Mouse (Mus musculus) layer of hippocampus, adult 18-20 months (tissue): Measurements from ENCODE around the gene Utrn. TPM values are rescaled to one million over a fixed set of nuclear protein-coding genes. Genes with fewer than 3 reads are reported as not detected.
A peak's percentile ranks its signal among the peaks of the same experiment; 100 is the strongest.

Experiments
- DNase-seq, 2 experiments: peaks; one replicate each; pipeline ENCODE4 v3.0.0; 2022; ENCODE audit warnings: low spot score in 2 of 2
- total RNA-seq, 2 experiments: library from RNA; stranded (reverse); gene quantifications; 2 replicates each; pipeline ENCODE4 v1.2.3; 2021

Gene Utrn
- total RNA-seq, 2 experiments from 2014 or later, result 32.8 to 34.3 TPM

DNA sequence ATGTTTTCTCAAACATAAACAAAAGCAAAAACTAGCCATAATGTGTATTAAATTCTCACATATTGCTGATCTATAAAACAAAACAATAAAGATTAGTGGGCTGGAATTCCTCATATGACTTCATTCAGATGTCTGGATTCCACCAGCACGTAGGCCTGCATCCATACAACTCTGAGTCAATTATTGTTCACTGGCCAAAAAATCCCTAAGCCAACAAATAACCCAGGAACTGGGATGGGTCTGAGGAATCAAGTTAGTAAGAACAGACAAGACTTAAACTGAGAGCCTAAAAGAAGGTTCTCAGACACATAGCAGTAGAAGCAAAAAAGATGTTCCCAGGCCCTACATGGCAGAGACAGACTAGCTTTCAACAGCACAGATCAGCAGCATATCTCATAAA is 65.2 kb downstream of the Utrn start:
- DNase-seq, result no peak

DNA sequence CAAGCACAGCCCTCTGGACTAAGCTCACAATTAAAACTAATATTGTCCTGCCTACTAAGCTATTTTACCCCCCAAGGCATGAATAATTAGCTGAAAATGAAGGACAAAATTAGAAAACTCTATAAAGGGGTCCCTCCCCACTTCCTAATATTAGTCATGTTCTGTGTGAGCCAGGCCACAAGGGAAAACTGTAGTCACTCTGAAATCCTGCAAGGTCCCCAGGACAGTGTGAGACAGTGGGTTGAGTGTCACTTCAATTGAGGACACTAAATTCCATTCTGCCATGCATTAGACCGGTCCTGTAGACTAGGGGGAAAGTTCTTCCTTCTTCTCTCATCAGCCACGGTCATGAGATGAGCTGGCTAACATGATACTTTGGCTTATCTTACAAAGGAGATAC is 69.7 kb downstream of the Utrn start:
- no peak for DNase-seq

DNA sequence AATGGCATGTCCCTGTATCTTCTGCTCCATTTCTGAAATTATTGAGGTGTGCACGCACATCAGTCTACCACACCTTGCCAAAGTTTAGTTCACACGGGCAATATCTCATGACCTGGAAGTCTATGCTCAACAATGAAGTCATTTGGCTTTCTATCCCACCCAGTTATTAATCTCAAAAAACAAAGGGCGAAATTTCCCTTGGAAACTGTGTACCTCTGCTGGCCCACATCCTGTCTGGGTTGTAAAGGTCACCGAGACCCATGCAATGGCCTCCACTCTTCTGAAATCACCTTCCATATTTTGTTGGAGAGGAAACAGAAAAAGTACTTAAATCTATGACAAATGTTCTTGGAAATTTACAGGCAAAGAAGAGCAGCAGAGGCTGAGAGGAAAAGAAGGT is 70.9 kb downstream of the Utrn start:
- DNase-seq, result no peak

DNA sequence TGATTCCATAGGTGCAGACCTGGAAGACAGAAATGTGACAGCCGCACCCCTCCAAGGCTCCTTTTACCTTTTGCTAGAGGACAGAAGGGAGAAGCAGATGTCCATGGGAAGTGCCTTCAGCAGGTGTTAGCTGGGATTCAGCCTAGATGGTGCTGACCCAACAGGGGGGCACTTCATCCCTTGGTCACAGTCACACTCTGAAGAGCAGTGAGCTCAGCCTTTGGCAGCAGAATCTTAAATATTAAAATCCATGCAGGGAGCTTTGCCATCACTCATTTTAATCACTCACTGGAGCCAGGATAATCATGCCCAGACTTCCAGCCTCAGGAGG is 72.7 kb downstream of the Utrn start:
- no peak for DNase-seq

DNA sequence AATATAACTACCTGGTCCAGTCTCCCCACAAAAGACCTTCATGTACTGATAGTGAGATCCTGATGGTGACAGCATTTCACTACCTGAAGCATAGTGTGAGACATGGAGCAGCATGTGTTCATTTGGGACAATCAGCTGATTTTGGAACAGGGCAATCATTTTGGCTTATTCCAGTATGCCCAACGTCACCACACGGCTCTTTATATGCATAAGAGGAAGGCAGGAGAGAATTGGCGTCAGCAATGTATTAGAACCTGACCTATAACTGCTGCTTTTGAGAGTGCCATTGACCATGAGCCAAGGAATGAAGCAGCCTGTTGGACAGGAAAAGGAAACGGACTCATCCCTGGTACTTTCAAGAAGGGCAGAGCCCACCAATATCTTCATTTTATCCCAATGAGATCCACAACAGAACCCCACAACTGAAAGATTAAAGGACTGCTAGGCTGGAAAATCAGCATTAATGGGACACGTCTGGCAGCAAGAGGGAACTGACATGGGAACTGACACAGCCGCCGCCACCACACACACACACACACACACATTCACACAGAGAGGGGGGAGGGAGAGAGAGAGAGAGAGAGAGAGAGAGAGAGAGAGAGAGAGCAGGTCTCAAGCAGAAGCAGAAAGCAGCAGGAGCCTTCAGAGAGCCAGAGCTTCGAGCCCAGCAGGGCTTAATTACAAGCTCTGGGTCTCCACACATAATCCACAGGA is 73.2 kb downstream of the Utrn start:
- DNase-seq, result no peak

DNA sequence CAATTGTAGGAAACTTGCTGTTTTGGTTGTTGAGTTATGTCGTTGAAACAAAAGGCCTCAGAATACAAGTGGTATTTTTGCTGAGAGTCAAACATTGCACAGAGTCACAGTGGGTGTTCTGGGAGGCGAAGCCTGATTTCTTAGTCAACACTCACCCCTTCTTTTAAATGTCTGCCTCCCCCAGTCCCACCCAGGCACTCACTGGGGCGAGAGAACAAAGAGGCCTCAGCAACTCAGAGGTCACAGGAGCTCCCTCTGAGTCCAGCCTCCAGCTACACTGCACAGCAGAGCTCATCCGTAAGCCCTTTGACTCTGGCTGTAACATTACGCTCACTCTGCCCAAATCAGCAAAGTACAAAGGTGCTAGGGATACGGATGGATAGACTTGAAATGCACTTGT is 77.1 kb downstream of the Utrn start:
- DNase-seq, result no peak

DNA sequence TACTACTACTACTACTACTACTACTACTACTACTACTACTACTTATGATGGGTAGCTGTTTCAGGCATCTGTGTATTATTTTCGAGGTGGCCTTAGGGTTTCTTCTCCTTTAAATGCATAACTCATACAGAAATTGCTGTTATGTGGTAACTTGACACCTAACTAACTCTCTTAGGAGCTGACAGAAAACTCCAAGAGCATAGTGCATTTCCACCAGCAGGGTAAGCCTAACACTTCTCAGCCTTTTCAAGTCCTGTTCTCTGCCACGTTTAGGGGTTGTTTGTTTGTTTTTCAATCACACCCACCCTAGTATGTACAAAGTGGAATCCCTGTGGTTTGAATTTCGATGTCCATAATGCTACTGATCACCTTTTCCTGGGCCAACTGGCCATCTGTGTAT is 78.3 kb downstream of the Utrn start:
- DNase-seq, result no peak

DNA sequence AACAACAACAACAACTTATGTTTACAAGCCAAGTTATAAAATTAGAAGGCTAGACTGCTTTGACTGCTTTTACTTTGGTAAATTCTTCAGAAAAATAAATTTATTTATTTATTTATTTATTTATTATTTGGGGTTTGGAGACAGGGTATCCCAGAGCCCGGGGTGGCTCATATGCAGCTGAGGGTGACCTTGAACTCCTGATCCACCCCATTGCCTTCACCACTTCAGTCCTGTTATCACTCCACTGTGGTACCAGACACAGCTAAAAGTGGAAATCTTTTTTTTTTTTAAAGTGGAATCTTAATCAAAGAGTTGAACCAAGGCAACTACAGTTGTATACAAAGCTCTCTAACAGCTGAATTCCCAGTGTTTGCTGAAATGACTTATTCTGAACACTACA is 80.6 kb downstream of the Utrn start:
- no peak for DNase-seq

DNA sequence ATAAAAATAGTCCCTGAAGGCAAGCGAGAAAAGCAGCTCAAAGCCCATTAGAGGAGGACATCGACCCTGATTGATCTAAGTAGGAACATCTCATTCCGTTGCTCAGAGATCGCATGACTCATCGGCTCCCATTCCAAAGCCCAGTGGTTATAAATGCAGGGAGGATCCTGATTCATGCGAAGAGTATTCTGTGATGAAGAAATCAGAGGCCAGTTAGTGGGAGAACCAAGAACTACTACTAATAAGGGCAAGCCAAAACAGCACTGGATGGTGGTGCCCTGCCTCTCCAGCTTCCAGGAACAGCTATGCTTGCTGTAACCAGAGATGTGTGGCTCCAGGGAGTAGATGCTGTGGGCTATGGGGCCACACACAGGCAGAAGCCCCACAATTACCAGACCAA is 81.2 kb downstream of the Utrn start:
- no peak for DNase-seq

DNA sequence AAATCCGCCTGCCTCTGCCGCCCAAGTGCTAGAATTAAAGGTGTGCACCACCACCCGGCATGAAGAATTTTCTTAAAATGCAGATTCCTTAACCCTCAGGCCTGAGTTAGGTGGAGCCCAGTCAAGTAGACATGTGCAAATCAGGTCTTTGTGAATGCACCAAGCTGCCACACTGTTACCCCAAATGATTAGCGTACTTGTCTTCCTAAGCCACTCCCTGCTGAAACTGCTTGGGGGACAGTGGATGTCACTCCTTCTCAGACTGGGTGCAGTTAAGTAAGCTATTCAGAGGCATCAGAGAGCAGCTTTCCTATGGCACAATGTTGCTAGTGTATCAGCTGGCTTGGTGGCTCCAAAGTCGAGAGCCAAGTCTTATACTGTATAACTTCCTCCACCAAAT is 83.9 kb downstream of the Utrn start:
- no peak for DNase-seq

DNA sequence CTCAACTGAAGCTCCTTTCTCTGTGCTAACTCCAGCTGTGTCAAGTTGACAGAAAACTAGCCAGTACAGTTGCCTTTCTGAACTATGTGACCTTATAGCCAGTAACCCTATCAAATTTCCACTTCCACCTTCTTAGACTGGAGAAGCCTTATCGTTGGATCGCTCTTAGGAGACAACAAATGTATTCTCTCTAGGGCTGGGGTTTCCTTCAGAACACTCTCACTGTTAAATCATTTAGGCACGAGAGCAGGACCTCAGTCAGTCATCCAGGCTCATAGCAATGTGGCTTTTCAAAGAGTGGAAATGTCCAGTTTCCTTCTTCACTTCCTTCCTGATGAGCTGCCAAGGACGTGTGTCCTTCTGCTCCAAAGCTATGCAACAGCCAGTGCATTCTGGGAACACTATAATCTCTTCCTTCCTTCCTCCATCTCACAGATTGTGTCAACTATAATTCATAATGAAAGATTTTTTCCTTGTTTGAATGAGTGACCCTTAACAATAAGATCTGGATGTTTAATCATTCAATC is 87.7 kb downstream of the Utrn start:
- no peak for DNase-seq

DNA sequence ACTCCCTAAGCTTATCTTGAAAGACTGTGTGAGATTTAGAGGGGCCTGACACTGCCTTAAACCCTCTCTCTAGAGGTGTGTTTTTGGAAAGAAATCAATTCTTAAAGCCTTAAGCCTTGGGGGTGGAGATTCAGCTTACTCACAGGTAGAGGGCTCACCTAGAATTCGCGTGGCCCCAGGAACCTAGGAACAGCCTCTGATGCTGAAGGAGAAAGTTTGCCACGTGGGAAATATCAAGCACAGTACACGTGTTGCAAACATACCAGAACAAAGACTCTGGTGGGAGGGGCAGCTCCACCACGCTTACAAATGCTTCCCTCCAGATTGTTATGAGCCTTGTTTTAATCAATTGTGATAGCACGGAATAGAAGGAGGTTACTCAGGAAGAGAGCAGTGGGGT is 96.0 kb downstream of the Utrn start:
- no peak for DNase-seq

DNA sequence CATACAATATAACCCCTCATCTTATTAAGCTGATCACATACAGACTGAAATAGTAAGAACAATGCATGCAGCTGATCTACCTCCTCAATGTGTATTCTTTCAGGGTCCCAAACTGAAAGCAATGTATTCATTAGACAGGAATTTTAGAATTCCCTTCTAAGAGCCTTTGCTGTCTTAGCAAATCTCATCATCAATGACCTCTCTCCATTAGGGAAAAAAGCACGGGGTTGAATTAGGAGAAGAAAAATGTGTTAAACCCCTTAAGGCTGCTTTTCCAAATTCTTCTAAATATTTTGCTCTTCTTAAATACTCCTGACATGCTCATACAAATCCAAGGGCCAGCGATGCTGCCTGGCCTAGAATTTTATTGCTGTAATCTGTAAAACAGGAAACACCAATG is 97.7 kb downstream of the Utrn start:
- DNase-seq, result no peak

DNA sequence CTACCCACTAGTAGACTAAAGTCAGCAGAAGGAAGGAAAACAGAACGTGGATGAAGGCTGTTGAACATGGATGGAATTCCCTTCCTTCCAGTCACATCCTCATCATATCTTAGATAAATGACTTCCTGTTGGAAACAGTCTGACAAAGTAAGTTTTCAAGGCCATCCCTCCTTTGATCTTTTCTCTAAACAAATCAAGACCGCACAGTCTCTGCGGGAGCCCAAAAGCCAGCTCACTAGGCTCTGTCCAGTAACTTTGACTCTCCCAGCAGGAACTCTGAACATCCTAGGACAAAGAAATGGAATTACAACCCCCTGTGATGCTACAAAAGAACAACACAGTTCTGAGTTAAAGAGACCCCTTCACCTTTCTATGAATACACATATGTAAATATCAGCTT is 106.5 kb downstream of the Utrn start:
- no peak for DNase-seq

DNA sequence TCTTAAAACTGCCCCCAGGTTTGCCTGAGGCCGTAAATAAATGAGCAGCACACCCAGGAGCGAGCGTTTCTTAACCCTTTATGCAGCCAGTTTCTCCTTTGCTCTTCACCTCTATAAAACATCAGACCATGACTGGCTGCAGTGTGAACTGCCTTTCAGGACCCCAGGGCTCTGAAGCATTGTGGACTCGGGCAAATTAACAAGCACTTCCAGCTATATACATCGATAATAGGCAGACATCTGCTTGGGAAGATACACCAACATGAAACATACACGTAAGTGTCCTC is 110.5 kb downstream of the Utrn start:
- DNase-seq, result no peak

DNA sequence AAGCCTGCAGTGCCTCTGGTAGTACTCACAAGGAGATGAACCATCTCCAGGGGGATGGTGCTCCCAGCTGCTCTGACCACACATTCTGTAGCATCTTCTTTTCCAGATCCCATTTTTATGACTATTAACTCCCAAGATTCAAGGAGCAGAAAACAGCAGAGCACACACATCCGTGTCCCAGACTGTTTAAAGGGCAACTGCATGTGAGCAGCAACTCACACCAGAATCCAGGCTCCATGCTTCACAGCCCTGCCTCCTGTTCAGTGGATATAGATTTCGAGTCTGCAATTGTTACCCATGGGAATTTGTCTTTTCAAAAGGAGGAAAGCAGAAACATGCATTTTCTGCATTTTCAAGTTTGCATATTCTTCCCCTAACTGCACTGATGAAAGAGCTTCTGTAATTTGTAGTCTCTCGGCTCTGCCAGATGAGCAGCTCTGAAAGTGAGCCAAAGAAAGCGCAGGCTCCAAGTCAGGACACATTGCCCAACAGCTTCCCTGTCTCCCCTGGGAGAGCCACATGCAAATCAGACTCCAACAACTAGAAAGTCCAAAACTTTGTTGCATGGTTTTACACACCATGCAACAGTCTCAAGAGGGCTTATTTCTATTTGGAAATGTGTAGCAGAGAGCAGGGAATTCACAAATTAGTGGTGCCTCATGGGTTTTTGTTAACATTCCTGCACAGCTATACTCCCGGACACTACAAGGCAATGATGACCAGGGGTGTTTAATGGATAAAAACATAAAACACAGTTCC is 111.0 kb downstream of the Utrn start:
- peak in 1 of 2 experiments; percentile 34 for DNase-seq

DNA sequence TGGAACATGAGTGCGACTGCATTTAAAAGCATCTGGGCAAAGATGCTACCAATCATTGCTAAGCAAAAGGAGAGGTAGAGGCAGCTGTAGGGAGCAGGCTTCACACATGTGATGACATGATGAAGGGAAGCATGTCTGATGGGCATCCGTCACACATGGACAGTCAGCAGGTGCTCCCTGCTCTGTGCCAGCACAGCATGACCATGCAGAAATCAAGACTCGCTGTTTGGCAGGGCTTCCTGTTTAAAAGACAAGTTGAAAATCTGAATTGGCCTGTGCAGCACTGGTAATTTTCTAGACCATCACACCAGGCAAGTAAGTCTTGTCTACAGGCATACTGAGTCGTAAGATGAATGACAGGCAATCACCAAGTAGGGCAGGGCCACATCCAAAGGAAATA is 112.5 kb downstream of the Utrn start:
- DNase-seq, result no peak

DNA sequence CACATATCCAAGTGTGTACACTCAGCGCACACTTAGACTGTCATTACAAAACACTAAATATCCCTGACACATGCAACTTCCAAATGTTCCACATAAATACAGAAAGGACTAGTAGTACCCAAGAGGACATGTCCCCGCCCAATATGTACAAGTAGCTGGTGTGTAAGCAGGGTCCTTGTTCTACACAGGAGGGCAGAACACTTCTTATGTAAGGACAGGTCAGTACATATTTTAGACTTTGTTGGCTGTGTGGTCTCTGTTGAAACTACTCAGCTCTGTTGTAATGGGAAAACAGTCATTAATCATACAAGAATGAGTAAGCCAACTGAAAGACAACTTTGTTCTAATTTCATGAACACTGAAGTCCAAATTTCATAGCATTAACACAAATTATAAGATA is 114.3 kb downstream of the Utrn start:
- no peak for DNase-seq

DNA sequence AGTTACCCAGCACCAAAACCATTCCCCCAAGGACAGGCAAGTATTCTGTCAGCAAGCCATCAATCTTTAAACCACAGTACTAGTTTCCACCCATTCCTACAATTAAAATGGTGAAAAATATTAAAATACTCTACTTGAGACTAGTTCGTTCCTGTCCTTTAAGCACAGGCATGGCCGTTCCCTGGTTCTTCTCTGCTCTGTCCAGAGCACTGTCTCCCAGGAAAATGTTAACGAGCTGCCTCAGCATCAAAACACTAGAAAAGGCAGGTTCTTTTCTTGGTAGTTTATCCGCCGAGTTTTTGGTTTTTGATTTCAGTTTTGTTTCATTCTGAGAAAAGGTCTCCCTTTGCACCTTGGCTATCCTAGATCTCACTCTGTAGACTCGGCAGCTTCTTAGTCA is 115.0 kb downstream of the Utrn start:
- DNase-seq, result no peak

DNA sequence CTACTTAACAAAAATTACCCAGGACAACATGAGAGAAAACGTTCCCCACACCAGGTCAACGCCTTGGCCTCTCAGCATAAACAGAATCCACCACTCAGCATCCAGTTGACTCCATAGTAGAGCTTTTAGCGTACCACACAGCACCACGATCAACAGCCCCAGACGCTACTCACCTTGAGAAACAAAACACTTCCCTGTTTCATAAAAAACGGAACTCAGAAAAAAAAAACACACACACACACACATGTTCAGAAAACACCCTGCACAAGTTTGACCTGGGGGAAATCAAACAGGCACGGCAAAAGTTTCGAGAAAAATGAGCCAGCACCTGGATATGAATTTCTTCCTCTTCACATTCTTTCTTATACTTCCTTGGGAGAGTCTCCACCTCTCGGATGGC is 125.4 kb downstream of the Utrn start:
- DNase-seq, result no peak

DNA sequence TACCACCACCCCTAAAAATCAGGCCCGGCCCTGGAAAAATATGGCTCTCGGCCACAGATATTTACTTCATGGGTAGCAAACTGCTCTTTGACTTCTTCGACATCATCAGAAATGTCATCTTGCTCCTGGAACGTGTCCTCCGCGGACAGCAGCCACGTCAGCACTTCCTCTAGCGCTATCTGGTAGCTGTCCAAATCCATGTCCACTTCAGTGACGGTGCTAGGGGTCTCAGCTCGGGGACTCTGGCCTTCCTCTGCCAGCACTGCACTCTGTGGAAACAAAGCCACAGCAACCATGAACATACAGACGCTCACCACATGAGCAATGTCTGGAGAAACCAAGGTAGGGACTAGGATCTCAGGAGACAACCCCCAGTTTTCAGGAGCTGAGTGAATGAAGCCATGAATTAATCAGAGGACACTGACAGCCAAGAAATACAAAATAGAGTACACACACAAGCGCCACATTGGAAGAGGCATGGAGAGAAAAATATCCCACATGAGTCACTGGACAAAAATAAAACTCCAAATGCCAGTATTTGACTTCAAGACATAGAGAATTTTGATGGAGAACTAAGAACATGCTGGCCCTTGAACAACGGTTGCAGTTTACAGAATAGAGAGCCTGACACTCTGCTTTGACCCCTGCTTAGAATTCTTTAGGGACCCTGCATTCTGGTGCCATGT is 129.7 kb downstream of the Utrn start:
- no peak for DNase-seq

DNA sequence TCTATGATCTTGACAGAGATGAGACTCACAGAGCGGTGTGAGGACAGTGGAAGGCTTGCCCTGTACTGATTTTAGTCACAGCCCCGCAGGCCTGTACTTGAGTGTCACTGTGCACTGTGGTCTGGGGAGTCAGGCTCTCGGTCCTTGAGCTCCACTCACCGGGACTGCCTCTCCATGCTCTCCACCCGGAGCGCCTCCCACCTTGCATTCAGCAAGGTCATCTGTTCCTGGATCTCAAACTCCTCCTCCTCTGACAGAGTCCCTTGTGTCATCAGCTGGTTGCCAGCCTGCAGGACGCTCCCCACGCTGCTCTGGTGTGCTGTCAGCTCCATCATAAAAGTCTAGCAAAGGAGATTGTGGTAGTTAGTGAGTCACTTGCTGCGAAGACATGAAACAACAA is 131.2 kb downstream of the Utrn start:
- no peak for DNase-seq
